Mouse (Mus musculus): ENCODE measurements around the gene 4930502E18Rik.

Gene 4930502E18Rik

DNA sequence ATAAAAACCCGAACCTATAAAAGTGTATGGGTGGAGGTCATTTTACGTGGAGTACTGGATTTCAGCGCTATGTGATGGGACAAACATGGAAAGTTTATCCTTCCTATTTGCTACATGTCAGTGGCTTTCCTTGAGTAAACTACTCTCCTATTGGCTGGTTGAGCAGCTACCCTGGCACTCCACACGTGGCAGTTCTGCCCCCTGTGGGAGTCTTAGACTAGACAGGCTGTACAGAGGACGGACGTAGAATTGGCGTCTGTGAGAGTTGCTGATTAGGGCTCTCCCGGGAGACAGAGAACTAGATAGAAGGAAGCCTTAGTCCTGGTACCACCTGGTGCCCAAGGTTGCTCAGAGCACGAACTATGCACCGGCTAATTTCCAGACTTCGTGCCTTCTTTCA is at the start of gene 4930502E18Rik:
TSS of gene 4930502E18Rik (plus strand) at position 231 of the 400 bp plus-strand sequence.
- 82% methylated on average over 11 of the region's 11 CpGs for WGBS

GRCm38 (mm10) chrX:53676943-53677342 is 47.7 kb upstream of the 4930502E18Rik start:
- 3% methylated on average over 1 of the region's 2 CpGs for WGBS

DNA sequence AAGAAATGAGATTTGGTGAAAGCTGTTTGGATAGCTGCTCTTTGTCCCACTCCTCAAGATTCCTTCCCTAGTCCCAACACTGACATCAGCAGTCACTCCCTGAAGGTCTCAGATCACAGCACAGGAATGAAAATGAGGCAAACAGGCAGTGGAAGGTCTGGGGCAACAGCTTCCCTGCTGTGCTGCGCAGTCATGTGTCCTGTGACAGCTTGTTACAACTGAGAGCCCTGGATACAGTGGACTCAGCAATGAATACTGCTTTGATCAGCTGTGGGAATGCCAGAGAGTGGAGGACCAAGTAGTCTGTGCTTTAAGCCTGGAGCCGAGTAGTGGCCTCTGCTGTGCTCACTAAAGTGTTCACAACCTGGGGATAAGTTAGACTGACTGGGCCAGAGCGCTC is 42.0 kb upstream of the 4930502E18Rik start:
- 55% methylated on average over 1 of the region's 3 CpGs for WGBS

- 76% methylated on average over 2 of the region's 4 CpGs for WGBS
Observed at GRCm38 (mm10) chrX:53684676-53685075, 40.0 kb upstream of the 4930502E18Rik start.

DNA sequence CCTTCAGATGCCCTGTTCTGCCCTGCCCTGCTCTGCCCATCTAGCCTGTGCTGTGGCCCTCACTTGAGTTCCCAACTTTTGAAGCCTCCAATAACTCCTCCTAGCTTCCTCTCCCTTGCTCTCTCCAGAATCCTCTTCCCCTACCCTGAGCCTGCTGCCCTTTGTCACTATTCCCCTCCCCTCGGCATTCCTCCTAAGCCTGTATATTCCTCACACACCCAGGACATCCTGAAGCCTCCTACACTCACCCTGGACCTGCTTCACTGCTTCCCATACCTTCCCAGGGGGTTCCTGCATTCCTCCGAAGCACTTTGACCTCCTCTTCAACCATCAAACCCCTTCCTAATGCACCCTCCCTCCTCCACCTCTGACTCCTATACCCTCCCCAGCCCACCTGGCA is 32.6 kb upstream of the 4930502E18Rik start:
- WGBS, result 68% methylated on average over 2 of the region's 2 CpGs

GRCm38 (mm10) chrX:53693141-53693540 is 31.5 kb upstream of the 4930502E18Rik start:
- 76% methylated on average over 2 of the region's 2 CpGs for WGBS

GRCm38 (mm10) chrX:53694008-53694777 is 30.4 kb upstream of the 4930502E18Rik start:
- WGBS, result 85% methylated on average over 9 of the region's 9 CpGs

DNA sequence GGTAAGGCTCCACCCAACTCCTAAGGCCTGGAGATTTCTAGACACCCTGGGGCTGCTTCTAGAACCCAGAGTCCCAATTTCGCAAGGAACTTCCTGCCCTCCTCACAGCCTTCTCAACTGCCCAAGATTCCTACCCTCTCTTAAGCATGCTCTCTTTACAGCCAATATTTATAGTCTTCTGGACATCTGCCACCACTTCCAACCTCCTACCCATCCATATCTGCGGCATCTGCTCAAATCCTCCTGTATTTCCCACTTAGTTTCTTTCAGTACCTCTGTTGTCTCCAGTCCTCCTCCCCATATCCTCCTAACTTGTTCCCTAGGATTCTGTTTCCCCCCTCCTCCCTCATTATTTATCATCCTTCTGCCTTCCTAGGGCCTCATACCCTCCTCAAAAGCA is 25.4 kb upstream of the 4930502E18Rik start:
- 63% methylated on average over 2 of the region's 2 CpGs for WGBS

DNA sequence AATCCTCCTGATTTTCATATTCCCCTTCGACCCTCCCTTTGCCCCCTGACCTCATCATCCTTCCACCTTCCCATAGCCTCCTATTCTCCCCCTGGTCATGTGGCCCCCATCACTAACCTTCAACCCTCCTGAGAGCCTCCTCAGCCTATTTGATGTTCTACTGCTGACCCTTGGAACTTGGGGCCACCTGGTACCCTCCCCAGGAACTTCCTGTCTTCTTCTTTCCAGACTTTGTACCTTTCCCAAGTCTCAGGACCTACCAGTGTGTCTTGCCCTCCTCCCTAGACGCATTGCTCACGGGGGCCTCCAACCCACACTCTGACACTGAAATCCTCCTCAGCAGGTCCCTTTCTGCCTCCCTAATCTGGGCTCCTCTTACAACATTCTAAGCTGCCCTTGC is 22.0 kb upstream of the 4930502E18Rik start:
- 83% methylated on average over 3 of the region's 3 CpGs for WGBS

DNA sequence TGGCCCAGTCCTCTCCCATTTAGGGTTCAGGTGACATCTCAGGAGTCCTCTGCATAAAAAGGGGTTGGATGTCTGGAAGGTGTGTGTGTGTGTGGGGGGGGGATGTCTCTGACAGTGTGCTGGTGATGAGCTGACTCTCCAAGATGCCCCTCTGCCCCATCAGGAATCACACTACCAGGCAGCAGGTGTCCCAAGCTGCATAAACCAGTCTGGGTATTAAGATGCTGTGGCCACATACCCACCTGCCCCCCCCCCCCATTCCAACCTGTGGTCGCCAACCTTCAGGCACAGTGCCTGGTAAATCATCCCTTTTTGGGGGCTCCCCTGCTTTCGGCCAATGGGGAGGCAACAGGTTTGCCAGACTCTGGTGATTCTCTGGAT is 8.7 kb upstream of the 4930502E18Rik start:
- whole genome bisulfite sequencing, result 37% methylated on average over 2 of the region's 2 CpGs

GRCm38 (mm10) chrX:53716323-53717182 is 8.1 kb upstream of the 4930502E18Rik start:
- WGBS, result 9% methylated on average over 49 of the region's 49 CpGs

GRCm38 (mm10) chrX:53728967-53729366 is 4.3 kb downstream of the 4930502E18Rik start:
- 94% methylated on average over 2 of the region's 2 CpGs for WGBS

DNA sequence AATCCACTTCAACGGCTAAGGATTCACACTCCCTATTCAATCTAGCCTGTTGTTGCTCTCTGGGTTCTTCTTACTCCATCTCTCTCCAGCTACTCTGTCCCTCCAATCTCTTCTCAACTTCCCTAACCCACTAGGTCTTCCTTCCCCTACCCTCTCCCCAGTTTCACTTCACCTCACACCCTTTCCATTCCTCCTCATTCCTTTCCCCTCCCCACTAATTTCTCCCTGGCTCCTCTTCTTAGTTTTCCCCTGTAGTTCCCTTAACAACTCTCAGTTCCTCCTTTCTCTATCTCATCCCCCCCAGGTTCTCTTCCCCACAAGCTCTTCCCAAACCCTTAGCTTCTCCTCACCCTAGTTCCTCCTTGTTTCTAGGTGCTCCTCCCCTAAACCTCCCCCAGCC is 28.2 kb downstream of the 4930502E18Rik start:
- WGBS, result 88% methylated on average over 1 of the region's 1 CpGs

DNA sequence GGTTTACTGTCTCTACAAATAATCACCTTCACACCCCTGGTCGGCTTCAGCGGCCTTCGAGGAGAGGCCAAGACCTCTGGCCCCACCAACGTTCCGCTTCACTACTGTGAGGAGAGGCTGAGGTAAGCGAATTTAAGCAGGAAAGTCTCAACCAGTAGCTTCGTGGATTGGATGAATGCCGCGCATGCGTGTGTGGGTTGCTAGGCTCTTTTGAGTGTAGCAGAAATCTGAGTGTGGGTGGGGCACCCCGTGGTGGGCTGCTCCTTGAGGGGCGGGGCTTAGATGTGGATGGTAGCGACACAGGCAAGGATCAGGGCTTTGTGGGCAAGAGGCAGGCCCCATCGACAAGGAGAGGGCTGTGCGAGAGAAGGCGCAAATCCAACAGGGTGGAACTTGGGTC is 33.1 kb downstream of the 4930502E18Rik start, which contains the start of gene 1700013H16Rik:
TSS of gene 1700013H16Rik (minus strand) at position 96 of the 400 bp plus-strand sequence.
- WGBS, result 96% methylated on average over 16 of the region's 16 CpGs

GRCm38 (mm10) chrX:53776276-53776675 is 51.6 kb downstream of the 4930502E18Rik start, which contains the start of gene Zfp36l3:
Zfp36l3 (minus strand) TSS chrX:53776394.
- WGBS, result 96% methylated on average over 12 of the region's 12 CpGs

Data from cerebral cortex, adult 2 months (tissue).